Mouse (Mus musculus): ENCODE results near the gene Gm11937. TPM values are rescaled to one million over a fixed set of nuclear protein-coding genes. Genes with fewer than 3 reads are reported as not detected.
A peak's percentile ranks its signal among the peaks of the same experiment; 100 is the strongest.

The Gm11937 gene
- total RNA-seq, 1 experiment, result not detected

GRCm38 (mm10) chr11:99580636-99581035 lies 29.4 kb downstream of the Gm11937 start, which contains the start of gene Krtap1-5:
Gene Krtap1-5, minus strand, starts transcription at chr11:99581016.
- Histone ChIP-seq H3K9me3 (ENCODE audit: control insufficient read depth, insufficient read depth, low read depth, low read length) (no peaks in the 10 kb centered on the region), H3K27ac (ENCODE audit: insufficient read depth, low read depth, low read length, poor library complexity, severe bottlenecking) (no peak within 1 kb of the TSS), H3K4me1 (ENCODE audit: control insufficient read depth in 2 of 2, insufficient read depth in 2 of 2, low read length in 2 of 2, poor library complexity in 1 of 2) (no peaks in the 10 kb centered on the region), H3K9ac (ENCODE audit: insufficient read depth, low read depth, low read length, poor library complexity, severe bottlenecking) (no peak within 1 kb of the TSS), H3K4me3 (ENCODE audit: insufficient read depth in 1 of 2, low read depth in 1 of 2, low read length in 2 of 2, poor library complexity in 1 of 2, severe bottlenecking in 1 of 2) (no peak within 1 kb of the TSS), H3K36me3 (ENCODE audit: control insufficient read depth, insufficient read depth, low read length, poor library complexity, severe bottlenecking) (no peaks in the 10 kb centered on the region)
- in situ Hi-C loops (cut with MboI; ENCODE audit: low sequenced_read_pairs in 2 of 2, unreplicated experiment in 2 of 2), result no loop called here
- no peak for TF ChIP-seq MAFK (IDR thresholded peaks at IDR 0.05; ENCODE audit: insufficient read depth, low read depth, low read length)
- no peak for TF ChIP-seq HCFC1 (IDR thresholded peaks at IDR 0.05; ENCODE audit: borderline replicate concordance, insufficient read depth, low read length)
- DNase-seq (ENCODE audit: low read depth, low spot score), result no peak

GRCm38 (mm10) chr11:99574106-99574505 lies 35.9 kb downstream of the Gm11937 start:
- Histone ChIP-seq H3K9ac (ENCODE audit: insufficient read depth, low read depth, low read length, poor library complexity, severe bottlenecking) (no peak overlapping the region; the same call in 1 of the 2 replicates), H3K9me3 (ENCODE audit: control insufficient read depth, insufficient read depth, low read depth, low read length) (no peaks in the 10 kb centered on the region), H3K4me1 (ENCODE audit: control insufficient read depth in 2 of 2, insufficient read depth in 2 of 2, low read length in 2 of 2, poor library complexity in 1 of 2) (no peaks in the 10 kb centered on the region), H3K27ac (ENCODE audit: insufficient read depth, low read depth, low read length, poor library complexity, severe bottlenecking) (no peak overlapping the region), H3K36me3 (ENCODE audit: control insufficient read depth, insufficient read depth, low read length, poor library complexity, severe bottlenecking) (no peaks in the 10 kb centered on the region), H3K4me3 (ENCODE audit: insufficient read depth in 1 of 2, low read depth in 1 of 2, low read length in 2 of 2, poor library complexity in 1 of 2, severe bottlenecking in 1 of 2) (no peak overlapping the region)
- in situ Hi-C loops (cut with MboI; ENCODE audit: low sequenced_read_pairs in 2 of 2, unreplicated experiment in 2 of 2), result no loop called here
- TF ChIP-seq CHD2 (IDR thresholded peaks at IDR 0.05; ENCODE audit: low read depth, low read length) (no peak), MAFK (IDR thresholded peaks at IDR 0.05; ENCODE audit: insufficient read depth, low read depth, low read length) (no peak), ZNF384 (IDR thresholded peaks at IDR 0.05; ENCODE audit: low read depth, low read length) (no peak), HCFC1 (IDR thresholded peaks at IDR 0.05; ENCODE audit: borderline replicate concordance, insufficient read depth, low read length) (no peak), ZC3H11A (IDR thresholded peaks at IDR 0.05; ENCODE audit: borderline replicate concordance, low read depth, low read length) (no peak)
- DNase-seq (ENCODE audit: low read depth, low spot score), result peak; percentile 58

- no peak for TF ChIP-seq ZNF384 (IDR thresholded peaks at IDR 0.05; ENCODE audit: low read depth, low read length)
- TF ChIP-seq MAFK (IDR thresholded peaks at IDR 0.05; ENCODE audit: insufficient read depth, low read depth, low read length), result no peak
- no peak for TF ChIP-seq HCFC1 (IDR thresholded peaks at IDR 0.05; ENCODE audit: borderline replicate concordance, insufficient read depth, low read length)
- TF ChIP-seq ZC3H11A (IDR thresholded peaks at IDR 0.05; ENCODE audit: borderline replicate concordance, low read depth, low read length), result no peak
- no peak for TF ChIP-seq CHD2 (IDR thresholded peaks at IDR 0.05; ENCODE audit: low read depth, low read length)
- H3K36me3 ChIP-seq (ENCODE audit: control insufficient read depth, insufficient read depth, low read length, poor library complexity, severe bottlenecking), result no peaks in the 10 kb centered on the region
- in situ Hi-C loops (cut with MboI; ENCODE audit: low sequenced_read_pairs in 2 of 2, unreplicated experiment in 2 of 2), result no loop called here
Measured at GRCm38 (mm10) chr11:99573164-99573563, 36.8 kb downstream of the Gm11937 start.

GRCm38 (mm10) chr11:99566530-99566929 lies 43.5 kb downstream of the Gm11937 start, which contains the start of gene Krtap3-1:
Gene Krtap3-1, minus strand, starts transcription at chr11:99566630.
- H3K9ac ChIP-seq (ENCODE audit: insufficient read depth, low read depth, low read length, poor library complexity, severe bottlenecking), result no peak within 1 kb of the TSS
- no peaks in the 10 kb centered on the region for H3K9me3 ChIP-seq (ENCODE audit: control insufficient read depth, insufficient read depth, low read depth, low read length)
- no peaks in the 10 kb centered on the region for H3K36me3 ChIP-seq (ENCODE audit: control insufficient read depth, insufficient read depth, low read length, poor library complexity, severe bottlenecking)
- no peak within 1 kb of the TSS for H3K27ac ChIP-seq (ENCODE audit: insufficient read depth, low read depth, low read length, poor library complexity, severe bottlenecking)
- no peak for TF ChIP-seq CHD2 (IDR thresholded peaks at IDR 0.05; ENCODE audit: low read depth, low read length)
- TF ChIP-seq ZNF384 (IDR thresholded peaks at IDR 0.05; ENCODE audit: low read depth, low read length), result no peak
- TF ChIP-seq ZC3H11A (IDR thresholded peaks at IDR 0.05; ENCODE audit: borderline replicate concordance, low read depth, low read length), result no peak
- no peak for TF ChIP-seq HCFC1 (IDR thresholded peaks at IDR 0.05; ENCODE audit: borderline replicate concordance, insufficient read depth, low read length)
- no peak for TF ChIP-seq MAFK (IDR thresholded peaks at IDR 0.05; ENCODE audit: insufficient read depth, low read depth, low read length)
- H3K4me3 ChIP-seq (ENCODE audit: insufficient read depth in 1 of 2, low read depth in 1 of 2, low read length in 2 of 2, poor library complexity in 1 of 2, severe bottlenecking in 1 of 2), result no peak within 1 kb of the TSS
- no peak for DNase-seq (ENCODE audit: low read depth, low spot score)
- no peaks in the 10 kb centered on the region for H3K4me1 ChIP-seq (ENCODE audit: control insufficient read depth in 2 of 2, insufficient read depth in 2 of 2, low read length in 2 of 2, poor library complexity in 1 of 2)
- in situ Hi-C loops (cut with MboI; ENCODE audit: low sequenced_read_pairs in 2 of 2, unreplicated experiment in 2 of 2), result no loop called here

More at GRCm38 (mm10) chr11:99573164-99573563, 36.8 kb downstream of the Gm11937 start:
- H3K4me1 ChIP-seq (ENCODE audit: control insufficient read depth in 2 of 2, insufficient read depth in 2 of 2, low read length in 2 of 2, poor library complexity in 1 of 2), result no peaks in the 10 kb centered on the region
- H3K4me3 ChIP-seq (ENCODE audit: insufficient read depth in 1 of 2, low read depth in 1 of 2, low read length in 2 of 2, poor library complexity in 1 of 2, severe bottlenecking in 1 of 2), result no peak overlapping the region
- DNase-seq (ENCODE audit: low read depth, low spot score), result no peak
- H3K9ac ChIP-seq (ENCODE audit: insufficient read depth, low read depth, low read length, poor library complexity, severe bottlenecking), result no peak overlapping the region
- H3K9me3 ChIP-seq (ENCODE audit: control insufficient read depth, insufficient read depth, low read depth, low read length), result no peaks in the 10 kb centered on the region
- no peak overlapping the region for H3K27ac ChIP-seq (ENCODE audit: insufficient read depth, low read depth, low read length, poor library complexity, severe bottlenecking)

- TF ChIP-seq CHD2 (IDR thresholded peaks at IDR 0.05; ENCODE audit: low read depth, low read length) (no peak), ZC3H11A (IDR thresholded peaks at IDR 0.05; ENCODE audit: borderline replicate concordance, low read depth, low read length) (no peak), ZNF384 (IDR thresholded peaks at IDR 0.05; ENCODE audit: low read depth, low read length) (no peak), HCFC1 (IDR thresholded peaks at IDR 0.05; ENCODE audit: borderline replicate concordance, insufficient read depth, low read length) (no peak), MAFK (IDR thresholded peaks at IDR 0.05; ENCODE audit: insufficient read depth, low read depth, low read length) (no peak)
- in situ Hi-C loops (cut with MboI; ENCODE audit: low sequenced_read_pairs in 2 of 2, unreplicated experiment in 2 of 2), result no loop called here
Measured at GRCm38 (mm10) chr11:99562580-99562979, 47.4 kb downstream of the Gm11937 start.

More at GRCm38 (mm10) chr11:99562580-99562979, 47.4 kb downstream of the Gm11937 start:
- no peak overlapping the region for H3K4me3 ChIP-seq (ENCODE audit: insufficient read depth in 1 of 2, low read depth in 1 of 2, low read length in 2 of 2, poor library complexity in 1 of 2, severe bottlenecking in 1 of 2)
- H3K4me1 ChIP-seq (ENCODE audit: control insufficient read depth in 2 of 2, insufficient read depth in 2 of 2, low read length in 2 of 2, poor library complexity in 1 of 2), result no peaks in the 10 kb centered on the region
- H3K36me3 ChIP-seq (ENCODE audit: control insufficient read depth, insufficient read depth, low read length, poor library complexity, severe bottlenecking), result no peaks in the 10 kb centered on the region
- no peak overlapping the region for H3K9ac ChIP-seq (ENCODE audit: insufficient read depth, low read depth, low read length, poor library complexity, severe bottlenecking)
- H3K9me3 ChIP-seq (ENCODE audit: control insufficient read depth, insufficient read depth, low read depth, low read length), result no peaks in the 10 kb centered on the region
- H3K27ac ChIP-seq (ENCODE audit: insufficient read depth, low read depth, low read length, poor library complexity, severe bottlenecking), result no peak overlapping the region
- no peak for DNase-seq (ENCODE audit: low read depth, low spot score)

Measured in ES-E14 (cell line).